Mouse (Mus musculus): Measurements from ENCODE around the gene Pcca. TPM values are rescaled to one million over a fixed set of nuclear protein-coding genes. Genes with fewer than 3 reads are reported as not detected.

Pcca gene
- polyA plus RNA-seq, 1 experiment from 2014 or later = 14.8 TPM

DNA sequence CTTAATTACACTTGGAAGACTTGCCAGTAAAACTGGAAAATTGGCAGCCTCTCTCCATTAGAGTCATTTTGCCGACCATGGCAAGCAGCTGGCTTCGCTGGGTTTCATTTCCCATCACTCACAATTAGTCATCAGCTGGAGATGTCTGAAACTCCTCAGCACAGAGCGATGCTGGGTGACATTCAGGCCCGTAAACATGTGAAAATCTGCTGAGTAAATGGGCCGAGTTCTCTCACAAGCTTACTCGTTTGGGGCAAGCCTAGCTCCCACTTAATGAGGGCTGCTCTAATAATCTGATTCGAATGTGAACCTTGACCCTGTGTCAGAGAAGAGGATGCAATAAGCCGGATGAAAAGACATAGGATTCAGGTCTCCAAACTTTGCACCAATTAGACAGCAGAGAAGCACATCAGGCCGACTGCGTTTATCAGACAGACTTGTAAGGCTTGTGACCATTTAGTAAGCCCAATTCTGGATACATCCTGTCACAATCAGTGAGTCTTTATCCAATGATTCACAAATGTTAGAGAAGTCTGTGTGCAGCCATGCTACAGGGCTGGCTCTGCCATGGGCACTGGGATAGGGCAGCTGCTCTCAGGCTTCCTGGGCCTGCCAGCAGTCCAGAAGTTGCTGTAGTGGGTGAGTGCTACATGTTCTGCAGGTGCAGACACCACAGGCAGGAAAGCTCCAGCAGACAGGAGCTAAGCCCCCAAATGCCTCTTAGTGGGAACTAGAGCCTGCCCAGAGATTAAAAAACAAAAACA, 349.9 kb downstream of the Pcca start:
- H3K9ac ChIP-seq = no peak overlapping the region
- WGBS = 40% methylated on average over 10 of the region's 10 CpGs
- no peaks in the 10 kb centered on the region for H3K36me3 ChIP-seq
- no peak overlapping the region for H3K27ac ChIP-seq
- H3K4me1 ChIP-seq = peaks cover 15% of the 10 kb centered on the region; the same call in 1 of the 2 replicates
- no peak overlapping the region for H3K4me2 ChIP-seq
- no peak for ATAC-seq (ENCODE audit: insufficient number of reproducible peaks, low FRiP score, low TSS enrichment, low read depth)
- H3K9me3 ChIP-seq = no peaks in the 10 kb centered on the region
- no peak overlapping the region for H3K4me3 ChIP-seq
- no peaks in the 10 kb centered on the region for H3K27me3 ChIP-seq

DNA sequence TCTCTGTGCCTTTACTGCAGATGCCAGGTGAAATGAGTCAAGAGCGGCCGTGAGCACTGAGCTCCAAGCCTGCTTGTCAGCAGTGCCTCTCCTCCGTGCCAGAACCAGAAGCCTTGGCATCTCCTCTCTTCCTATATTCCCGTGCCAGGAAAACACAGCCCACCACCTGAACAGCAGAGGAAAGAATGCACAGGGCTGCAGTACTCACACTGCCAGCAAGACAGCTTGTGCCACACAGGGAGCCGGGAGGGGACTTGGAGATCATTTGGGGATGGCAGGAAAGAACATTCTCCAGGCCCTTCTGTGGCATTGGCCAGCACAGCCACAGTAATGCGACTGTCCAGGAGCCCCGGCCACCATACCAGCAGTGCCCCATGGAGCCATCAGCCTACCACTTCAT, 351.8 kb downstream of the Pcca start:
- ATAC-seq (ENCODE audit: insufficient number of reproducible peaks, low FRiP score, low TSS enrichment, low read depth) = no peak
- H3K4me1 ChIP-seq = peaks cover 15% of the 10 kb centered on the region; the same call in 1 of the 2 replicates

GRCm38 (mm10) chr14:122887278-122887677, 353.2 kb downstream of the Pcca start:
- no peak for ATAC-seq (ENCODE audit: insufficient number of reproducible peaks, low FRiP score, low TSS enrichment, low read depth)
- WGBS = 80% methylated on average over 1 of the region's 1 CpGs
- Histone ChIP-seq H3K4me1 (peaks cover 13% of the 10 kb centered on the region; the same call in 1 of the 2 replicates), H3K9ac (no peak overlapping the region), H3K27me3 (no peaks in the 10 kb centered on the region), H3K4me3 (no peak overlapping the region), H3K4me2 (no peak overlapping the region), H3K36me3 (no peaks in the 10 kb centered on the region), H3K9me3 (no peaks in the 10 kb centered on the region), H3K27ac (no peak overlapping the region)

More for the DNA sequence above, 351.8 kb downstream of the Pcca start:
- no peaks in the 10 kb centered on the region for H3K36me3 ChIP-seq
- H3K27ac ChIP-seq = no peak overlapping the region
- H3K9ac ChIP-seq = no peak overlapping the region
- no peak overlapping the region for H3K4me3 ChIP-seq
- no peaks in the 10 kb centered on the region for H3K9me3 ChIP-seq
- no peaks in the 10 kb centered on the region for H3K27me3 ChIP-seq
- no peak overlapping the region for H3K4me2 ChIP-seq
- WGBS = 73% methylated on average over 7 of the region's 7 CpGs

- Histone ChIP-seq H3K27ac (no peak overlapping the region), H3K27me3 (no peaks in the 10 kb centered on the region), H3K9me3 (no peaks in the 10 kb centered on the region), H3K4me1 (peaks cover 10% of the 10 kb centered on the region; the same call in 1 of the 2 replicates), H3K4me2 (no peak overlapping the region), H3K36me3 (no peaks in the 10 kb centered on the region), H3K4me3 (no peak overlapping the region), H3K9ac (no peak overlapping the region)
- WGBS = 66% methylated on average over 3 of the region's 3 CpGs
- ATAC-seq (ENCODE audit: insufficient number of reproducible peaks, low FRiP score, low TSS enrichment, low read depth) = no peak
These were observed 353.8 kb downstream of the Pcca start for GRCm38 (mm10) chr14:122887702-122888479.

- H3K27ac ChIP-seq = no peak overlapping the region
- H3K4me3 ChIP-seq = no peak overlapping the region
- no peak for ATAC-seq (ENCODE audit: insufficient number of reproducible peaks, low FRiP score, low TSS enrichment, low read depth)
- H3K9ac ChIP-seq = no peak overlapping the region
- no peaks in the 10 kb centered on the region for H3K27me3 ChIP-seq
- no peaks in the 10 kb centered on the region for H3K9me3 ChIP-seq
- 83% methylated on average over 1 of the region's 1 CpGs for WGBS
- H3K36me3 ChIP-seq = no peaks in the 10 kb centered on the region
- H3K4me2 ChIP-seq = no peak overlapping the region
- H3K4me1 ChIP-seq = peaks cover 5% of the 10 kb centered on the region; the same call in 1 of the 2 replicates
These were observed 354.4 kb downstream of the Pcca start for GRCm38 (mm10) chr14:122888480-122888872.

DNA sequence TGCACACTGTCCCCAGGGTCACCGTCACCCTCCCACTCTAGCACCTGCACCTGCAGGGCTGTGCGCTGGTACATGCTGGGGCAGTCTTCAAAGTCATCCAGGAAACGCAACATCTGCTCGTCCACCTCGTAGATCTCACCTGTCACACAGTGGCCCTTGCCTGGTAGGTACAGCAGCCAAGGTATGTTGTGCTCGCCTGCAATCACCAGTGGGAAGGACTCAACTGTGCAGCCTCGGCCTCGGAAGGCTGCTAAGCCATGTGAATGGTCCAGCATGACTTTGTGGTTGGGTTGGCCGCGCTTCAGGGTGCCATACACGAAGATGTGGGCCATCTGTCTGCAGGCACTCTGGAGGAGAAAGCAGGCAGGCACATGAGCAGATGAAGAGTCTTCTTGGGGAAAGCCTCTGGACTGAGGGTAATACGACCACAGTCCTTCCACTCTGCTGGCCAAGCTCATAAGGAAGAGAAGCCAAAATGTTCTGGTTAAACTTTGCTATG, 357.4 kb downstream of the Pcca start:
- no peaks in the 10 kb centered on the region for H3K4me1 ChIP-seq
- no peak overlapping the region for H3K4me3 ChIP-seq
- H3K4me2 ChIP-seq = no peak overlapping the region
- WGBS = 85% methylated on average over 12 of the region's 12 CpGs
- no peak overlapping the region for H3K27ac ChIP-seq
- H3K27me3 ChIP-seq = no peaks in the 10 kb centered on the region
- ATAC-seq (ENCODE audit: insufficient number of reproducible peaks, low FRiP score, low TSS enrichment, low read depth) = no peak
- no peak overlapping the region for H3K9ac ChIP-seq
- no peaks in the 10 kb centered on the region for H3K9me3 ChIP-seq
- H3K36me3 ChIP-seq = no peaks in the 10 kb centered on the region

DNA sequence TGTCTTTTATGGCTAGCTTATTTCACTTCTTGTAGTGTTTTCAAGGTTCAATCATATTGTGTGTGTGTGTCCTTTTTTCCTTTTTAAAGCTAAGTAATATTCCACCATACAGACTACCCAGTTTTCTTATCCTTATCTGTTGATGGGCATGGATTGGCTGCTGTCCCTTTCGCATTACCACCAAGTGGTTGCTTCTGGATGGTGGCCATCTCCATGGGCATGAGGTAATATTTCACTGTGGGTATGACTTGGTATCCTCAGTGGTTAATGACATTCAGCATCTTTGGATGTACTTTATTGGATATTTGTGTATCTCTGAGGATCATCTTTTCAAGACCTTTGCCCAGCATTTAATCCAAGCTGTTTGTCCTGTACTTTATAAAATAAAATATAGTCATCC, 362.0 kb downstream of the Pcca start:
- no peak for ATAC-seq (ENCODE audit: insufficient number of reproducible peaks, low FRiP score, low TSS enrichment, low read depth)
- no peaks in the 10 kb centered on the region for H3K36me3 ChIP-seq
- 80% methylated on average over 1 of the region's 1 CpGs for WGBS

DNA sequence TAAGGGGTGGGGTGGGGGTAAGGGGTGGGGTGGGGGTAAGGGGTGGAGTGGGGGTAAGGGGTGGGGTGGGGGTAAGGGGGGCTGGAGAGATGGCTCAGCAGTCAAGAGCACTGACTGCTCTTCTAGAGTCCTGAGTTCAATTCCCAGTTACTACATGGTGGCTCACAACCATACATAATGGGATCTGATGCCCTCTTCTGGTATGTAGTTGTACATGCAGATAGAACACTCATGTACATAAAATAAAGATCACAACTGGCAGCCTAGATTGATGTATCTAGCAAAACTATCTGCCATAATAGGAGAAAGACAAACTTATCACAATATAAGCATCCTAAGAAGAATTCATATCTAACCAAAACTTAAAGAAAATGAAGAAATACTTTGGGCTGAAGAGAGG, 364.4 kb downstream of the Pcca start:
- no peak for ATAC-seq (ENCODE audit: insufficient number of reproducible peaks, low FRiP score, low TSS enrichment, low read depth)

More for the DNA sequence above, 362.0 kb downstream of the Pcca start:
- no peak overlapping the region for H3K4me2 ChIP-seq
- no peak overlapping the region for H3K27ac ChIP-seq
- no peak overlapping the region for H3K9ac ChIP-seq
- no peaks in the 10 kb centered on the region for H3K4me1 ChIP-seq
- H3K4me3 ChIP-seq = no peak overlapping the region
- H3K9me3 ChIP-seq = no peaks in the 10 kb centered on the region
- H3K27me3 ChIP-seq = no peaks in the 10 kb centered on the region

DNA sequence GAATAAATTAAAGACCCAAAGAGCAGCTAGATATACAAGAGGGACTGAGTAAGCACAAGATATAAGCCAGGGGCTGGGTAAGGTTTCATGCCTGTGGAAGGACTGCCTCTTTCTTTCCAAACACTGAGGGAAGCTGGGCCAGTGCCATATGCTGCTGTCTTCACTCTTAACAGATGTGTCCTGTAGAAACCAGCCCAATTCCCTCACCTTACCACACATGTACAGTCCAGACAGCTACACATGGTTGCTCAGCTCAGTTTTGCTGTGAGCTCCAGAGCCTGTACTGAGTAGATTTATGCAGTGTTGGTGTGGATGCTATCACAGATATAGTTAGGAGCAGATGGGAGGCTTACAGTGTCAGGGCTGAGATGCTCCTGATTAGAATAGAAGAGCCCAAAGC, 366.6 kb downstream of the Pcca start:
- no peaks in the 10 kb centered on the region for H3K36me3 ChIP-seq
- no peaks in the 10 kb centered on the region for H3K27me3 ChIP-seq
- no peak overlapping the region for H3K27ac ChIP-seq
- peaks cover 18% of the 10 kb centered on the region for H3K4me1 ChIP-seq
- H3K9me3 ChIP-seq = no peaks in the 10 kb centered on the region
- H3K4me2 ChIP-seq = no peak overlapping the region
- H3K4me3 ChIP-seq = no peak overlapping the region
- H3K9ac ChIP-seq = no peak overlapping the region
- ATAC-seq (ENCODE audit: insufficient number of reproducible peaks, low FRiP score, low TSS enrichment, low read depth) = no peak

More for the DNA sequence above, 364.4 kb downstream of the Pcca start:
- Histone ChIP-seq H3K27ac (no peak overlapping the region), H3K4me2 (no peak overlapping the region), H3K27me3 (no peaks in the 10 kb centered on the region), H3K9ac (no peak overlapping the region), H3K4me3 (no peak overlapping the region), H3K4me1 (peaks cover 18% of the 10 kb centered on the region), H3K36me3 (no peaks in the 10 kb centered on the region), H3K9me3 (no peaks in the 10 kb centered on the region)

- Histone ChIP-seq H3K4me1 (peaks cover 18% of the 10 kb centered on the region), H3K4me2 (no peak overlapping the region), H3K27ac (no peak overlapping the region), H3K27me3 (no peaks in the 10 kb centered on the region), H3K4me3 (no peak overlapping the region), H3K9me3 (no peaks in the 10 kb centered on the region), H3K9ac (no peak overlapping the region), H3K36me3 (no peaks in the 10 kb centered on the region)
- 79% methylated on average over 3 of the region's 3 CpGs for WGBS
- ATAC-seq (ENCODE audit: insufficient number of reproducible peaks, low FRiP score, low TSS enrichment, low read depth) = no peak
These were observed 367.1 kb downstream of the Pcca start for GRCm38 (mm10) chr14:122901177-122901576.

DNA sequence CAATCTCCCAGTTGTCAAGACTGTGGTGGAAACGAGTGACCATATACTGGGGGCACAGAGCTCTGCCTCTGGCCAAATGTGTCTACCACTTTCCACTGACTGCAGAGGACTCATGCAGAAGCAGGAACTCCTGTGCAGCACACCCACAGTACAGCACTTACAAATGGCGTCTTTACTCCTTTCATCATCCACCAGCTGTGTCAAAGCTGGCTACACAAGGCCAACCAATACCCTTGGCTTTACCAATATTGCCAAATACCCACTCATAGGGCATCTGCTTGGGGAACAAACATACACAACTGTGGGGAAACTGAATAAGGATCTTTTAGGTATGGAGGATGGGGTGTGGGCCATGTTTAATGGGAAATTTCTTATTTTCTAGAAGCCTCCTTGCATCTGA, 367.6 kb downstream of the Pcca start:
- ATAC-seq (ENCODE audit: insufficient number of reproducible peaks, low FRiP score, low TSS enrichment, low read depth) = no peak
- Histone ChIP-seq H3K27ac (no peak overlapping the region), H3K4me3 (no peak overlapping the region), H3K36me3 (no peaks in the 10 kb centered on the region), H3K9me3 (no peaks in the 10 kb centered on the region), H3K27me3 (no peaks in the 10 kb centered on the region), H3K9ac (no peak overlapping the region), H3K4me1 (peaks cover 18% of the 10 kb centered on the region), H3K4me2 (no peak overlapping the region)
- 77% methylated on average over 2 of the region's 2 CpGs for WGBS

DNA sequence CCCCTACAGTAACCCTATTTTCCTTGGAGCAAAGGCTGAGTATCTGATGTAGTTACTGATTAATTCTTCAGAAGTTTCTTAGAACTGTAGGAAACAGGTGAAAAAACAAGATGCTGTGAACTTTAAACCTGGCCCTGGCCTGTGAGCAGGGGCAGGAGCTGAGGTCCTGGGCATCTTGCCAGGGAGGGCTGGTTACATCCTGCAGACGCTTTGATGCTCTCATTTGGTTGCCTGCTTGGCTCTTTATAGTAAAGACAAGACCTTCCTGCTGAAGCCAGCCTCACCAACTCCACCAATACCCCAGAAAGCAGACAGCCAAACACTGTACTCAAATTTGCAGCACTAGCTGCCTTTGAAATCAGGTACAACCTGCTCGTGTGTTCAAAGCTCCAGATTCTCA, 368.0 kb downstream of the Pcca start:
- H3K4me1 ChIP-seq = peaks cover 18% of the 10 kb centered on the region
- H3K9me3 ChIP-seq = no peaks in the 10 kb centered on the region
- no peak overlapping the region for H3K27ac ChIP-seq
- no peak overlapping the region for H3K4me3 ChIP-seq
- WGBS = 43% methylated on average over 2 of the region's 2 CpGs
- no peaks in the 10 kb centered on the region for H3K27me3 ChIP-seq
- no peak overlapping the region for H3K9ac ChIP-seq
- H3K36me3 ChIP-seq = no peaks in the 10 kb centered on the region
- ATAC-seq (ENCODE audit: insufficient number of reproducible peaks, low FRiP score, low TSS enrichment, low read depth) = no peak
- no peak overlapping the region for H3K4me2 ChIP-seq

All from limb, embryonic 15.5 days (tissue).